Mouse (Mus musculus): ENCODE measurements at regions not wholly inside any gene's neighbourhood (a gene's known extent, or its start where the extent isn't known, plus 50 kb on each side); places are given as distances from the start of the nearest gene placed in this dataset.

GRCm38 (mm10) chr17:84129204-84129603 lies 58.5 kb downstream of the Zfp36l2 start:
- H3K27ac ChIP-seq (ENCODE audit: insufficient read depth, low read depth, low read length), result no peak overlapping the region
- no peaks in the 10 kb centered on the region for H3K36me3 ChIP-seq (ENCODE audit: control insufficient read depth, insufficient read depth, low read length)
- no peak for TF ChIP-seq POLR2A (IDR thresholded peaks at IDR 0.05; ENCODE audit: low read depth, low read length)
- TF ChIP-seq CTCF (IDR thresholded peaks at IDR 0.05; ENCODE audit: extremely low read depth, insufficient read length, insufficient replicate concordance, low read depth, low read length), result no peak
- H3K4me3 ChIP-seq (ENCODE audit: low read depth, low read length), result no peak overlapping the region
- 51% methylated on average over 13 of the region's 13 CpGs for WGBS
- H3K27me3 ChIP-seq (ENCODE audit: control insufficient read depth, insufficient read depth, low read length), result no peaks in the 10 kb centered on the region
- H3K4me1 ChIP-seq (ENCODE audit: control insufficient read depth, insufficient read depth, insufficient read length, low read length), result peaks cover 24% of the 10 kb centered on the region

GRCm38 (mm10) chr17:84128262-84128661 lies 59.5 kb downstream of the Zfp36l2 start:
- H3K27ac ChIP-seq (ENCODE audit: insufficient read depth, low read depth, low read length), result no peak overlapping the region
- H3K4me1 ChIP-seq (ENCODE audit: control insufficient read depth, insufficient read depth, insufficient read length, low read length), result peaks cover 15% of the 10 kb centered on the region
- 77% methylated on average over 5 of the region's 5 CpGs for WGBS
- H3K36me3 ChIP-seq (ENCODE audit: control insufficient read depth, insufficient read depth, low read length), result no peaks in the 10 kb centered on the region
- TF ChIP-seq POLR2A (IDR thresholded peaks at IDR 0.05; ENCODE audit: low read depth, low read length) (no peak), CTCF (IDR thresholded peaks at IDR 0.05; ENCODE audit: extremely low read depth, insufficient read length, insufficient replicate concordance, low read depth, low read length) (no peak)
- H3K4me3 ChIP-seq (ENCODE audit: low read depth, low read length), result no peak overlapping the region
- no peaks in the 10 kb centered on the region for H3K27me3 ChIP-seq (ENCODE audit: control insufficient read depth, insufficient read depth, low read length)

- Histone ChIP-seq H3K4me3 (ENCODE audit: low read depth, low read length) (no peak overlapping the region), H3K27ac (ENCODE audit: insufficient read depth, low read depth, low read length) (0 out of 2 replicates have a peak overlapping the region, but pooled peaks have one; percentile 13), H3K4me1 (ENCODE audit: control insufficient read depth, insufficient read depth, insufficient read length, low read length) (peaks cover 7% of the 10 kb centered on the region), H3K36me3 (ENCODE audit: control insufficient read depth, insufficient read depth, low read length) (no peaks in the 10 kb centered on the region), H3K27me3 (ENCODE audit: control insufficient read depth, insufficient read depth, low read length) (no peaks in the 10 kb centered on the region)
- no peak for TF ChIP-seq CTCF (IDR thresholded peaks at IDR 0.05; ENCODE audit: extremely low read depth, insufficient read length, insufficient replicate concordance, low read depth, low read length)
- TF ChIP-seq POLR2A (IDR thresholded peaks at IDR 0.05; ENCODE audit: low read depth, low read length), result no peak
- WGBS, result 55% methylated on average over 5 of the region's 5 CpGs
Observed at GRCm38 (mm10) chr17:84126168-84126567, 61.6 kb downstream of the Zfp36l2 start.

GRCm38 (mm10) chr17:84123161-84123560 lies 64.6 kb downstream of the Zfp36l2 start:
- H3K4me1 ChIP-seq (ENCODE audit: control insufficient read depth, insufficient read depth, insufficient read length, low read length), result peaks cover 8% of the 10 kb centered on the region; the same call in 1 of the 2 replicates
- TF ChIP-seq POLR2A (IDR thresholded peaks at IDR 0.05; ENCODE audit: low read depth, low read length) (no peak), CTCF (IDR thresholded peaks at IDR 0.05; ENCODE audit: extremely low read depth, insufficient read length, insufficient replicate concordance, low read depth, low read length) (no peak)
- no peaks in the 10 kb centered on the region for H3K36me3 ChIP-seq (ENCODE audit: control insufficient read depth, insufficient read depth, low read length)
- H3K27ac ChIP-seq (ENCODE audit: insufficient read depth, low read depth, low read length), result no peak overlapping the region
- H3K27me3 ChIP-seq (ENCODE audit: control insufficient read depth, insufficient read depth, low read length), result no peaks in the 10 kb centered on the region
- H3K4me3 ChIP-seq (ENCODE audit: low read depth, low read length), result no peak overlapping the region
- WGBS, result 92% methylated on average over 2 of the region's 2 CpGs

- no peaks in the 10 kb centered on the region for H3K27me3 ChIP-seq (ENCODE audit: control insufficient read depth, insufficient read depth, low read length)
- H3K4me3 ChIP-seq (ENCODE audit: low read depth, low read length), result no peak overlapping the region
- WGBS, result 85% methylated on average over 6 of the region's 6 CpGs
- H3K27ac ChIP-seq (ENCODE audit: insufficient read depth, low read depth, low read length), result no peak overlapping the region
- TF ChIP-seq POLR2A (IDR thresholded peaks at IDR 0.05; ENCODE audit: low read depth, low read length) (no peak), CTCF (IDR thresholded peaks at IDR 0.05; ENCODE audit: extremely low read depth, insufficient read length, insufficient replicate concordance, low read depth, low read length) (no peak)
- H3K4me1 ChIP-seq (ENCODE audit: control insufficient read depth, insufficient read depth, insufficient read length, low read length), result peaks cover 14% of the 10 kb centered on the region
- no peaks in the 10 kb centered on the region for H3K36me3 ChIP-seq (ENCODE audit: control insufficient read depth, insufficient read depth, low read length)
Observed at GRCm38 (mm10) chr17:84122486-84123131, 65.1 kb downstream of the Zfp36l2 start.

- peaks cover 22% of the 10 kb centered on the region for H3K4me1 ChIP-seq (ENCODE audit: control insufficient read depth, insufficient read depth, insufficient read length, low read length)
- peak overlapping the region; percentile 26; the same call in 1 of the 2 replicates for H3K4me3 ChIP-seq (ENCODE audit: low read depth, low read length)
- TF ChIP-seq POLR2A (IDR thresholded peaks at IDR 0.05; ENCODE audit: low read depth, low read length) (no peak), CTCF (IDR thresholded peaks at IDR 0.05; ENCODE audit: extremely low read depth, insufficient read length, insufficient replicate concordance, low read depth, low read length) (no peak)
- H3K27ac ChIP-seq (ENCODE audit: insufficient read depth, low read depth, low read length), result no peak overlapping the region
- 82% methylated on average over 6 of the region's 6 CpGs for WGBS
- H3K27me3 ChIP-seq (ENCODE audit: control insufficient read depth, insufficient read depth, low read length), result no peaks in the 10 kb centered on the region
- no peaks in the 10 kb centered on the region for H3K36me3 ChIP-seq (ENCODE audit: control insufficient read depth, insufficient read depth, low read length)
Observed at GRCm38 (mm10) chr17:84121291-84121690, 66.5 kb downstream of the Zfp36l2 start.

- H3K36me3 ChIP-seq (ENCODE audit: control insufficient read depth, insufficient read depth, low read length), result no peaks in the 10 kb centered on the region
- peak overlapping the region; percentile 64 for H3K27ac ChIP-seq (ENCODE audit: insufficient read depth, low read depth, low read length)
- WGBS, result 87% methylated on average over 16 of the region's 16 CpGs
- no peak overlapping the region for H3K4me3 ChIP-seq (ENCODE audit: low read depth, low read length)
- H3K4me1 ChIP-seq (ENCODE audit: control insufficient read depth, insufficient read depth, insufficient read length, low read length), result peaks cover 25% of the 10 kb centered on the region
- TF ChIP-seq CTCF (IDR thresholded peaks at IDR 0.05; ENCODE audit: extremely low read depth, insufficient read length, insufficient replicate concordance, low read depth, low read length) (no peak), POLR2A (IDR thresholded peaks at IDR 0.05; ENCODE audit: low read depth, low read length) (no peak; the same call in 1 of the 2 replicates)
- no peaks in the 10 kb centered on the region for H3K27me3 ChIP-seq (ENCODE audit: control insufficient read depth, insufficient read depth, low read length)
Observed at GRCm38 (mm10) chr17:84119221-84120017, 68.3 kb downstream of the Zfp36l2 start.

All from small intestine, adult 2 months (tissue).